Mouse (Mus musculus): ENCODE results near the gene Hist2h3c2. TPM values are rescaled to one million over a fixed set of nuclear protein-coding genes. Genes with fewer than 3 reads are reported as not detected.

Gene Hist2h3c2
- total RNA-seq, 1 experiment from 2014 or later: 37.2 TPM

DNA sequence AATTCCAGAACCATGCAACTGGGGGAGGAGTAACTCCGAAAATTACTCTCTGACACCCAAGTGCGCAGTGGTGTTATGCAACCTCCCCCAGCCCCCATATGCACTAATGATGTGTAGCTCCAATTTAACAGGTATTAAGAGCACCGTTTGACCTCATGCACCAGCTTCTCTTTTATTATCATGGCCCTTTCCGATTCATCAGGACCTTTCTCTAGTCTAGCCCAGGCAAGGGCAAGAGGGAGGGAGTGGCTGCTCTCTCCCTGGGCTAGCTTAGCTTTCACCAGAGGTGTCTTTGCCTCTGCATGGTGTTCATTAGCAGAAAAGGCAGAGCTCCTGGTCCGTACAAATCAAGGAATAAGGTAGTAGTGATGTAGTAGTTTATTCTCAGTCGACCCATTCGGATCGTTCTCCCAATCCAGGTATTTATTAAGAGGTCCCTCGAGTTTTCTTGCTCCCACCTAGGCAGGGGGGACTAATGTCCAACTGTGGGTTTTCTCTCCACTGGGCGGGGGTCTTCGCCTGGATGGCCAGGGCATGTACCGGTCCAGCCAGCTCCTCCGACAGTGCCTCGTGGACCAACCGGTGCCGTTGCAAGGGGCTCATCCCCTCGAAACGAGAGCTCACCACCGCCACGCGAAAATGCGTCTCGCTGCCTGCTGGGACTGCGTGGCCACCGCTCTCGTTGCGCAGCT, 42.3 kb downstream of the Hist2h3c2 start:
- DNase-seq: no peak

DNA sequence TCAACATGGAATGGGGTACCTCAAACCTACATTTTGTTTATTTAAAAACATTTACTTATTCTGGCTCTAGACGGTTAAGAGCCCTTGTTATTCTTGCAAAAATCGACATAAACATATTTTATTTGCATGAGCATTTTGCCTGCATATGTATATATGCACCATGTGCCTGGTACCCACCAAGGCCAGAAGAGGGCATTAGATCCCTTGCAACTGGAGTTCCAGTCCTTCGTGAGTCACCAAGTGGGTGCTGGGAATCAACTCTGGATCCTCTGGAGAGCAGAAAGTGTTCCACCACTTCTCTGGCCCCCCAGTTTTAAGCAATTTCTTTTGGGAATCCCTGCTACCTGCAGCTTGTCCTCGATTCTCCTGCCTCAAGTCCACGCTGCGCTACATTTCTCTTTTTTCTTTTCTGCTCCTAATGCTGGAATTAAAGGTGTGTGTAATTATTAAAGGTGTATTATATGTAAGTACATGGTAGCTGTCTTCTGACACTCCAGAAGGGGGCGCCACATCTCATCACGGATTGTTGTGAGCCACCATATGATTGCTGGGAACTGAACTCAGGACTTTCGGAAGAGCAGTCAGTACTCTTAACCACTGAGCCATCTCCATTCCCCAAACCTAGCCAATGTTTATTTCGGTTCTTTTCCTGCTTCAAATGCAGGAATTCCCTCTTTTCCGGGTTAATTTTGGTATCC, 43.2 kb downstream of the Hist2h3c2 start:
- no peak for DNase-seq

DNA sequence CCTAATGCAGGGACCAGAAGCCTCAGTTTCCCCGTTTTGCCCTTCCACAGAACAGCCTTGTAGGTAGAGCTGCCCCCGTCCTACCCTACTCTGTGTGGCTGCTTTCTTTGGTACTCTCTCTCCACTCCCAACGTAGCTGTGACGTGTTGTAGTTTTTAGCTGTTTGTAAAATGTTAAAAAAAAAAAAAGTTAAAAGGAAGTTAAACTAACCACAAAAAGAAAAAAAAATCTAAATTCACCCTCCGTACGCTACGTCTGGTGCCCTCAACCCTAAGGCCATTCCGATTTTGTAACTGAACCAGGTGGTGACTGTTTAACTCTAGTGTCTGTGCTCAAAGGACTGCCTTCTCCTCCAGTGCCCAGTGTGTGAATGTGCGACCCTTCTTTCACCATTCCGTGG, 44.0 kb downstream of the Hist2h3c2 start:
- no peak for DNase-seq

DNA sequence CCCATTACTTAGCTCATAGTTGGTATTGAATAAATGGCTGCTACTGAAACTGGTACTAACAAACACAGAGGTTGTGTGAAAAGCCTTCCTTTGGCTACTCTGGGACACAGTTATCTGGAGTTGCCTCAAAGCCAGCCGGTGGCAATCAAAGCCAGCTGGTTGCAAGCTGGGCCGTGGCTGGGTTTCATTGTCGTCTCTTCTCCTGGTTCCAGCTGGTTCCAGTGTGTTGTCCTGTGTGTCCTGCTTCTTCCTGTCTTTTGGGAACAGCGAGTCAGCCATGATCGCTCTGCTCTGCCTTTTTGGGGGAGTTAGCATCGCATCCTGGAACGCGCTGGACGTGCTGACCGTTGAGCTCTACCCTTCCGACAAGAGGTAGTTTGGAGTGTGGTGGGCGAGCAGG, 46.0 kb downstream of the Hist2h3c2 start:
- DNase-seq: no peak

Small RNA genes lying within 50 kb of the gene (microRNA-seq; reads per million reads assigned to microRNA genes)
- gene Gm44492: 0 to 0.34 reads per million in 2 experiments
- gene Gm47311: 0 reads per million in 2 experiments
- gene Gm47313: 0 reads per million in 2 experiments

Other genes with a start within 250 kb of the Hist2h3c2 start
- 18.6 and 25.1 TPM in 2 replicates for gene Plekho1, start 243.1 kb downstream of the Hist2h3c2 start, total RNA-seq (2021)
- gene Vps45, start 180.7 kb downstream of the Hist2h3c2 start, total RNA-seq (2021): 39.0 and 41.2 TPM in 2 replicates
- 25.8 and 40.5 TPM in 2 replicates for gene Otud7b, start 134.6 kb downstream of the Hist2h3c2 start, total RNA-seq (2021)
- gene Mtmr11, start 77.1 kb downstream of the Hist2h3c2 start, total RNA-seq (2021): 16.3 and 27.0 TPM in 2 replicates
- 55.3 and 58.9 TPM in 2 replicates for gene Sf3b4, start 66.8 kb downstream of the Hist2h3c2 start, total RNA-seq (2021)
- 7.3 and 11.8 TPM in 2 replicates for gene Sv2a, start 58.0 kb downstream of the Hist2h3c2 start, total RNA-seq (2021)
- 39.3 and 42.4 TPM in 2 replicates for gene Bola1, start 19.4 kb downstream of the Hist2h3c2 start, total RNA-seq (2021)
- gene Hist2h2ab, start 19.3 kb downstream of the Hist2h3c2 start, total RNA-seq (2021): 7.7 and 10.9 TPM in 2 replicates
- gene Hist2h2ac, start 18.2 kb downstream of the Hist2h3c2 start, total RNA-seq (2021): 62.8 and 86.8 TPM in 2 replicates
- gene Hist2h2be, start 18.0 kb downstream of the Hist2h3c2 start, total RNA-seq (2021): 19.4 and 21.7 TPM in 2 replicates
- gene Hist2h2aa2, start 1.1 kb upstream of the Hist2h3c2 start, total RNA-seq (2021): 555 and 742 TPM in 2 replicates
- gene Hist2h2aa1, start 6.4 kb upstream of the Hist2h3c2 start, total RNA-seq (2021): 17.4 TPM in 1 of 2 replicates, not detected in the other
- gene Hist2h3c1, start 7.6 kb upstream of the Hist2h3c2 start, total RNA-seq (2021): 1.9 TPM in 1 of 2 replicates, not detected in the other
- gene Hist2h4, start 24.2 kb upstream of the Hist2h3c2 start, total RNA-seq (2021): 30.2 and 32.3 TPM in 2 replicates
- 114 and 165 TPM in 2 replicates for gene Hist2h3b, start 29.5 kb upstream of the Hist2h3c2 start, total RNA-seq (2021)
- 138 and 170 TPM in 2 replicates for gene Hist2h2bb, start 30.6 kb upstream of the Hist2h3c2 start, total RNA-seq (2021)
- 1.0 and 1.4 TPM in 2 replicates for gene Fcgr1, start 54.8 kb upstream of the Hist2h3c2 start, total RNA-seq (2021)
- gene BC107364, start 213.2 kb upstream of the Hist2h3c2 start, total RNA-seq (2021): not detected in 2 replicates